ENCODE assay signal across 23 mouse cellular contexts in the genomic region with DNA sequence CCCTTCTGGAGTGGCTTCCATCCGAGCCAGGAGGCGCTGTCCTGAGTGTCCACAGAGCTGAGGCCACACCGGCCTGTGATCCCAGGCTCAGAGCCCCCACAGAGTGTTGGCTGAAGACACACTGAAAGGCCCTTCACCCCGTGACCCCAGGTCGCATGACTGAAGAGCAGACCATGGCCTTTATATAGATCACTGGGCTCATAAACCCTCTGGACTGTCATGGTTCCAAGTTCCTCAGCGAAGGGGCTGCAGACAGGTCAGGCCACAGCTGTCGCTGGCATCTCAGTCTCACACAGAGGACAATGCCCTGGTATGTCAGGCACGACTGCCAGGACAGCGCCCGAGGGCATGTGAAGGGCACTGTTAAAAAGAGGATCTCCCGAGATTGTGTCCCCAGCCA. TPM values are rescaled to one million over a fixed set of nuclear protein-coding genes. Genes with fewer than 3 reads are reported as not detected.
A peak's percentile ranks its signal among the peaks of the same experiment; 100 is the strongest.
DNase-seq lines count a peak whose midpoint lies in the region; ATAC-seq and TF ChIP-seq lines count a peak whose summit lies in the region.
"Had no signal": no experiment of that assay in that cellular context is flagged by ENCODE, and none has a peak within 500 bp of the region (broad histone marks: within the 10 kb centered on the region; RNA-seq: fewer than 3 reads in every experiment).

No protein-coding gene starts in this region.

- H3K4me1 ChIP-seq in limb, embryonic 15.5 days, result no peaks in the 10 kb centered on the region
- no peaks in the 10 kb centered on the region; the same call in 1 of the 2 replicates for H3K4me1 ChIP-seq in limb, embryonic 10.5 days
- peaks cover 23 to 27% of the 10 kb centered on the region in 2 experiments for H3K4me1 ChIP-seq in heart, embryonic 14.5 days (ENCODE audit: control insufficient read depth in 2 of 2, insufficient read depth in 2 of 2, low read length in 2 of 2)
- no peaks in the 10 kb centered on the region for H3K4me1 ChIP-seq in forebrain, embryonic 16.5 days (replicated peaks; ENCODE audit: control insufficient read depth, insufficient read depth, low read length)
- H3K4me1 ChIP-seq in forebrain, postnatal 0 days (ENCODE audit: insufficient read depth), result no peaks in the 10 kb centered on the region; the same call in 1 of the 2 replicates
- H3K4me1 ChIP-seq: forebrain, embryonic 13.5 days had no signal

- no peaks in the 10 kb centered on the region for H3K27me3 ChIP-seq in limb, embryonic 15.5 days
- H3K27me3 ChIP-seq in limb, embryonic 10.5 days (ENCODE audit: low read depth, poor library complexity, severe bottlenecking), result no peaks in the 10 kb centered on the region
- H3K27me3 ChIP-seq in heart, embryonic 14.5 days (ENCODE audit: control insufficient read depth, insufficient read depth, low read length), result no peaks in the 10 kb centered on the region
- peaks cover 26% of the 10 kb centered on the region for H3K27me3 ChIP-seq in myocyte (ENCODE audit: control insufficient read depth, insufficient read depth, insufficient read length)
- no peaks in the 10 kb centered on the region for H3K27me3 ChIP-seq in forebrain, embryonic 16.5 days (replicated peaks; ENCODE audit: control insufficient read depth, insufficient read depth, low read length)
- no peaks in the 10 kb centered on the region; the same call in 1 of the 2 replicates for H3K27me3 ChIP-seq in forebrain, postnatal 0 days (ENCODE audit: insufficient read depth, low read length)
- H3K27me3 ChIP-seq: forebrain, embryonic 13.5 days had no signal

- TF ChIP-seq CTCF in forebrain, postnatal 0 days (IDR thresholded peaks at IDR 0.05; ENCODE audit: low read depth), result no peak

- H3K4me3 ChIP-seq in limb, embryonic 15.5 days, result no peak overlapping the region
- no peak overlapping the region for H3K4me3 ChIP-seq in limb, embryonic 10.5 days
- peak overlapping the region; percentile 46 to 65 for H3K4me3 ChIP-seq in heart, embryonic 14.5 days (ENCODE audit: control insufficient read depth in 1 of 2, insufficient read depth in 1 of 2, low read depth in 1 of 2, low read length in 2 of 2)
- H3K4me3 ChIP-seq in myocyte, result no peak overlapping the region
- no peak overlapping the region for H3K4me3 ChIP-seq in forebrain, embryonic 16.5 days (replicated peaks; ENCODE audit: low read length)
- H3K4me3 ChIP-seq in forebrain, postnatal 0 days (ENCODE audit: low read depth, low read length), result no peak overlapping the region
- H3K4me3 ChIP-seq: forebrain, embryonic 13.5 days had no signal

- H3K4me2 ChIP-seq in limb, embryonic 15.5 days, result no peak overlapping the region
- peak overlapping the region; percentile 70 for H3K4me2 ChIP-seq in heart, embryonic 14.5 days (ENCODE audit: low read length)
- H3K4me2 ChIP-seq in myocyte (ENCODE audit: low read depth), result no peak overlapping the region
- H3K4me2 ChIP-seq in forebrain, embryonic 16.5 days (ENCODE audit: low read length), result no peak overlapping the region
- H3K4me2 ChIP-seq in forebrain, postnatal 0 days (ENCODE audit: low read depth), result no peak overlapping the region
- H3K4me2 ChIP-seq: forebrain, embryonic 13.5 days had no signal

- H3ac ChIP-seq in myocyte (ENCODE audit: control insufficient read depth, insufficient read length), result no peak overlapping the region

- peak; percentile 61 for ATAC-seq in limb, embryonic 15.5 days (ENCODE audit: insufficient number of reproducible peaks, low FRiP score, low TSS enrichment, low read depth)
- ATAC-seq in heart, embryonic 14.5 days (ENCODE audit: insufficient number of reproducible peaks, insufficient read depth, low FRiP score, low read depth), result peak; percentile 83
- ATAC-seq in forebrain, embryonic 16.5 days, result no peak
- no peak for ATAC-seq in forebrain, postnatal 0 days
- ATAC-seq: forebrain, embryonic 13.5 days; hindbrain, postnatal 0 days had no signal

- no peak for DNase-seq in limb, embryonic 10.5 days (ENCODE audit: low spot score)
- peak; percentile 84 to 86 for DNase-seq in heart, adult 9 months (ENCODE audit: low spot score in 2 of 2)
- no peak for DNase-seq in forebrain, postnatal 0 days
- DNase-seq: cerebellum, postnatal 10 days; embryo, embryonic 11 days; kidney, adult 18-20 months; lung, adult 2 months; midbrain, embryonic 14.5 days; spleen, adult 18-20 months; thymus, adult 2 months had no signal

- H3K36me3 ChIP-seq in limb, embryonic 15.5 days, result no peaks in the 10 kb centered on the region
- no peaks in the 10 kb centered on the region for H3K36me3 ChIP-seq in limb, embryonic 10.5 days
- no peaks in the 10 kb centered on the region for H3K36me3 ChIP-seq in heart, embryonic 14.5 days (ENCODE audit: control insufficient read depth, insufficient read depth, low read length)
- no peaks in the 10 kb centered on the region for H3K36me3 ChIP-seq in myocyte (ENCODE audit: control insufficient read depth, insufficient read depth)
- no peaks in the 10 kb centered on the region for H3K36me3 ChIP-seq in forebrain, embryonic 16.5 days (ENCODE audit: control insufficient read depth, insufficient read depth)
- no peaks in the 10 kb centered on the region for H3K36me3 ChIP-seq in forebrain, postnatal 0 days (ENCODE audit: insufficient read depth)
- H3K36me3 ChIP-seq: G1E had no signal

- TF ChIP-seq POLR2A in myocyte (IDR thresholded peaks at IDR 0.05; ENCODE audit: insufficient read length, low read depth), result no peak

- no peak overlapping the region for H3K27ac ChIP-seq in limb, embryonic 15.5 days
- no peak overlapping the region for H3K27ac ChIP-seq in limb, embryonic 10.5 days
- peak overlapping the region; percentile 96 to 99 for H3K27ac ChIP-seq in heart, embryonic 14.5 days (replicated peaks in 1 of 2; ENCODE audit: control insufficient read depth in 1 of 2, insufficient read depth in 1 of 2, low read depth in 2 of 2, low read length in 2 of 2)
- H3K27ac ChIP-seq in forebrain, embryonic 16.5 days (ENCODE audit: low read length), result no peak overlapping the region
- no peak overlapping the region for H3K27ac ChIP-seq in forebrain, postnatal 0 days (ENCODE audit: low read depth, low read length)
- H3K27ac ChIP-seq: forebrain, embryonic 13.5 days; hindbrain, postnatal 0 days; macrophage had no signal

- no peaks in the 10 kb centered on the region for H3K9me3 ChIP-seq in limb, embryonic 15.5 days
- H3K9me3 ChIP-seq in limb, embryonic 10.5 days (replicated peaks), result no peaks in the 10 kb centered on the region
- 0 out of 2 replicates have a peak, but pooled peaks cover 3% of the 10 kb centered on the region for H3K9me3 ChIP-seq in heart, embryonic 14.5 days (ENCODE audit: control insufficient read depth, low read length)
- H3K9me3 ChIP-seq in forebrain, embryonic 16.5 days (ENCODE audit: control insufficient read depth, low read length), result no peaks in the 10 kb centered on the region
- H3K9me3 ChIP-seq in forebrain, postnatal 0 days (ENCODE audit: low read length), result no peaks in the 10 kb centered on the region
- H3K9me3 ChIP-seq: forebrain, embryonic 13.5 days; G1E had no signal

- H3K79me2 ChIP-seq in myocyte (ENCODE audit: control insufficient read depth, insufficient read depth), result no peaks in the 10 kb centered on the region

- 56% methylated on average over 11 of the region's 11 CpGs for WGBS in limb, embryonic 15.5 days
- WGBS in limb, embryonic 10.5 days, result 59% methylated on average over 11 of the region's 11 CpGs
- WGBS in heart, embryonic 14.5 days, result 32% methylated on average over 11 of the region's 11 CpGs
- WGBS in forebrain, embryonic 16.5 days, result 77% methylated on average over 11 of the region's 11 CpGs
- WGBS in forebrain, postnatal 0 days, result 76% methylated on average over 11 of the region's 11 CpGs

- no peak overlapping the region for H3K9ac ChIP-seq in limb, embryonic 15.5 days
- peak overlapping the region; percentile 81 for H3K9ac ChIP-seq in heart, embryonic 14.5 days (ENCODE audit: low read length)
- no peak overlapping the region for H3K9ac ChIP-seq in forebrain, embryonic 16.5 days (replicated peaks; ENCODE audit: low read depth, low read length)
- H3K9ac ChIP-seq in forebrain, postnatal 0 days, result no peak overlapping the region
- H3K9ac ChIP-seq: forebrain, embryonic 13.5 days had no signal

TF ChIP-seq in myocyte, 11 proteins besides CTCF, POLR2A, EP300 and RAD21 (continues in another document):
- TF ChIP-seq SRF (IDR thresholded peaks at IDR 0.05; ENCODE audit: control insufficient read depth, insufficient read length, low read depth) (no peak), POLR2AphosphoS2 (IDR thresholded peaks at IDR 0.05; ENCODE audit: insufficient read length, low read depth) (no peak), TCF12 (IDR thresholded peaks at IDR 0.05; ENCODE audit: insufficient read depth, poor library complexity, severe bottlenecking) (no peak), USF1 (IDR thresholded peaks at IDR 0.05; ENCODE audit: low read depth) (no peak)

RNA-seq across cellular contexts. Expression of a gene that starts 8.0 kb away (rescaled TPM):
- polyA plus RNA-seq in limb, embryonic 15.5 days (2015; fragmentation: Nextera tagmentation; extraction: Ambion mirVana), result 6.5 and 27.8 TPM in 2 replicates
- 3.1 TPM in 2 replicates for polyA plus RNA-seq in limb, embryonic 10.5 days (2016; fragmentation: Nextera tagmentation; extraction: Ambion mirVana)
- polyA plus RNA-seq in heart, embryonic 14.5 days (2014; fragmentation: Nextera tagmentation; extraction: Ambion mirVana), result 10,198 and 10,957 TPM in 2 replicates
- polyA plus RNA-seq in myocyte (2012; fragmentation: generic; extraction: Trizol), result 3.3 TPM
- polyA plus RNA-seq in forebrain, embryonic 16.5 days (2015; fragmentation: Nextera tagmentation; extraction: Ambion mirVana), result 0.44 and 1.0 TPM in 2 replicates
- total RNA-seq in forebrain, postnatal 0 days (2014; rRNA removed), result 0.38 and 2.9 TPM in 2 replicates
- polyA plus RNA-seq in forebrain, postnatal 0 days (2015; fragmentation: Nextera tagmentation; extraction: Ambion mirVana), result 1.7 TPM in 2 replicates
- total RNA-seq: G1E; granulocyte monocyte progenitor cell, adult 5-6 weeks; hindbrain, postnatal 0 days; left cerebral cortex, postnatal 25 days had no signal
- polyA plus RNA-seq: G1E; liver, adult 2 months; macrophage had no signal

RNA-seq across cellular contexts. Expression of a gene that starts 42.9 kb away (rescaled TPM):
- polyA plus RNA-seq in limb, embryonic 15.5 days (2015; fragmentation: Nextera tagmentation; extraction: Ambion mirVana), result 2.0 and 2.5 TPM in 2 replicates
- polyA plus RNA-seq in limb, embryonic 10.5 days (2016; fragmentation: Nextera tagmentation; extraction: Ambion mirVana), result 2.9 and 4.4 TPM in 2 replicates
- 6.4 and 7.9 TPM in 2 replicates for polyA plus RNA-seq in heart, embryonic 14.5 days (2014; fragmentation: Nextera tagmentation; extraction: Ambion mirVana)
- 0.62 TPM for polyA plus RNA-seq in myocyte (2012; fragmentation: generic; extraction: Trizol)
- 32.0 and 36.2 TPM in 2 replicates for polyA plus RNA-seq in forebrain, embryonic 16.5 days (2015; fragmentation: Nextera tagmentation; extraction: Ambion mirVana)
- 44.0 and 52.4 TPM in 2 replicates for total RNA-seq in forebrain, postnatal 0 days (2014; rRNA removed)
- polyA plus RNA-seq in forebrain, postnatal 0 days (2015; fragmentation: Nextera tagmentation; extraction: Ambion mirVana), result 16.2 and 16.7 TPM in 2 replicates
- polyA plus RNA-seq: G1E, macrophage had no signal

RNA-seq across cellular contexts. Expression of a gene that starts 47.8 kb away (rescaled TPM):
- polyA plus RNA-seq in limb, embryonic 15.5 days (2015; fragmentation: Nextera tagmentation; extraction: Ambion mirVana), result 0.09 and 0.11 TPM in 2 replicates
- polyA plus RNA-seq in limb, embryonic 10.5 days (2016; fragmentation: Nextera tagmentation; extraction: Ambion mirVana), result not detected in 2 replicates
- polyA plus RNA-seq in heart, embryonic 14.5 days (2014; fragmentation: Nextera tagmentation; extraction: Ambion mirVana), result 0.85 TPM in 1 of 2 replicates, not detected in the other
- polyA plus RNA-seq in myocyte (2012; fragmentation: generic; extraction: Trizol), result not detected
- polyA plus RNA-seq in forebrain, embryonic 16.5 days (2015; fragmentation: Nextera tagmentation; extraction: Ambion mirVana), result not detected in 2 replicates
- total RNA-seq in forebrain, postnatal 0 days (2014; rRNA removed), result 0.43 TPM in 1 of 2 replicates, not detected in the other
- polyA plus RNA-seq in forebrain, postnatal 0 days (2015; fragmentation: Nextera tagmentation; extraction: Ambion mirVana), result 0.08 and 0.16 TPM in 2 replicates
- total RNA-seq: liver, adult 2 months had no signal
- polyA plus RNA-seq: forebrain, embryonic 13.5 days; G1E; hindbrain, postnatal 0 days; large intestine, adult 2 months; liver, adult 2 months; midbrain, embryonic 14.5 days; stomach, embryonic 14.5 days had no signal

Comparison
In these comparisons a context has a peak if more than half of its experiments do, and no peak if none do; other contexts are left out.
1. ATAC-seq: peak in limb, embryonic 15.5 days (single experiment) and heart, embryonic 14.5 days (single experiment); none in forebrain, embryonic 16.5 days (single experiment) and forebrain, postnatal 0 days (single experiment).
2. H3K27ac ChIP-seq: peak in heart, embryonic 14.5 days (2 of 2); none in limb, embryonic 15.5 days (single experiment), limb, embryonic 10.5 days (single experiment), forebrain, embryonic 16.5 days (single experiment) and forebrain, postnatal 0 days (single experiment).
3. H3K4me3 ChIP-seq: peak in heart, embryonic 14.5 days (2 of 2); none in limb, embryonic 15.5 days (single experiment), limb, embryonic 10.5 days (single experiment), myocyte (single experiment), forebrain, embryonic 16.5 days (single experiment) and forebrain, postnatal 0 days (single experiment).
4. DNase-seq: peak in heart, adult 9 months (2 of 2); none in limb, embryonic 10.5 days (single experiment) and forebrain, postnatal 0 days (single experiment).
5. RNA of a gene that starts 8.0 kb away (polyA plus RNA-seq): 10,198 to 10,957 TPM in heart, embryonic 14.5 days; 6.5 to 27.8 TPM in limb, embryonic 15.5 days, 3.3 TPM in myocyte (single experiment), 3.1 TPM in limb, embryonic 10.5 days, 1.7 TPM in forebrain, postnatal 0 days and 0.44 to 1.0 TPM in forebrain, embryonic 16.5 days; every median in the first group is over 100 times any median in the second.